Mouse (Mus musculus) forebrain, embryonic 13.5 days (tissue): ENCODE results near the gene Psma7. TPM values are rescaled to one million over a fixed set of nuclear protein-coding genes. Genes with fewer than 3 reads are reported as not detected.

Experiments used
- ATAC-seq: fragments of 200-750 bp; cut with Nextera tagmentation; 2 replicates; pipeline ENCODE4 v1.8.0; 2017
- H3K27ac ChIP-seq: fragments of 300-500 bp; sonication (generic); 2 replicates; pipeline ENCODE4 v1.5.1; 2015; ENCODE audit warnings: inconsistent platforms, mild to moderate bottlenecking, moderate library complexity
- H3K27me3 ChIP-seq: fragments of 300-500 bp; sonication (generic); 2 replicates; pipeline ENCODE4 v1.6.1; 2015; ENCODE audit warnings: mild to moderate bottlenecking, inconsistent platforms
- H3K36me3 ChIP-seq: fragments of 300-500 bp; sonication (generic); 2 replicates; pipeline ENCODE4 v1.6.1; 2015; ENCODE audit warnings: mild to moderate bottlenecking, inconsistent platforms; ENCODE audit not compliant: poor library complexity, severe bottlenecking
- H3K4me1 ChIP-seq: fragments of 300-500 bp; sonication (generic); 2 replicates; pipeline ENCODE4 v1.6.1; 2015; ENCODE audit warnings: inconsistent platforms
- H3K4me2 ChIP-seq: fragments of 300-500 bp; sonication (generic); 2 replicates; pipeline ENCODE4 v1.6.1; 2015; ENCODE audit warnings: inconsistent platforms, mild to moderate bottlenecking, moderate library complexity
- H3K4me3 ChIP-seq: fragments of 300-500 bp; sonication (generic); 2 replicates; pipeline ENCODE4 v1.5.1; 2015; ENCODE audit warnings: mild to moderate bottlenecking, inconsistent platforms
- H3K9ac ChIP-seq: fragments of 300-500 bp; sonication (generic); 2 replicates; pipeline ENCODE4 v1.6.1; 2015; ENCODE audit warnings: mild to moderate bottlenecking, inconsistent platforms
- H3K9me3 ChIP-seq: fragments of 300-500 bp; sonication (generic); replicated peaks from 2 replicates; pipeline ENCODE4 v1.6.1; 2016; ENCODE audit warnings: inconsistent platforms
- WGBS: fragments of 180-500 bp; shearing (Covaris S2); methylation state at CpG from one replicate; pipeline ENCODE4 v1.1.7; 2015; 5-methylcytosine and 5-hydroxymethylcytosine counted together
- polyA plus RNA-seq: library from polyadenylated mRNA; unstranded; fragments of >200 nt; fragmentation: Nextera tagmentation; extraction: Ambion mirVana; gene quantifications from 2 replicates; pipeline ENCODE4 v1.2.1, GENCODE M21; 2015

The Psma7 gene
- polyA plus RNA-seq, 1 experiment from 2014 or later = 737 TPM

GRCm38 (mm10) chr2:180020091-180020661, 22.1 kb downstream of the Psma7 start:
- 70% methylated on average over 7 of the region's 7 CpGs for WGBS
- Histone ChIP-seq H3K4me1 (0 out of 2 replicates have a peak, but pooled peaks cover 8% of the 10 kb centered on the region), H3K4me2 (no peak overlapping the region), H3K36me3 (no peaks in the 10 kb centered on the region), H3K9ac (no peak overlapping the region), H3K4me3 (no peak overlapping the region), H3K27me3 (peaks cover 58% of the 10 kb centered on the region), H3K9me3 (no peaks in the 10 kb centered on the region), H3K27ac (no peak overlapping the region)
- ATAC-seq = no peak

- H3K36me3 ChIP-seq = no peaks in the 10 kb centered on the region
- 86% methylated on average over 9 of the region's 9 CpGs for WGBS
- H3K4me3 ChIP-seq = no peak overlapping the region
- H3K4me1 ChIP-seq = 0 out of 2 replicates have a peak, but pooled peaks cover under 1% of the 10 kb centered on the region
- no peak overlapping the region for H3K9ac ChIP-seq
- H3K27me3 ChIP-seq = peaks cover 55% of the 10 kb centered on the region
- no peaks in the 10 kb centered on the region for H3K9me3 ChIP-seq
- no peak for ATAC-seq
- H3K27ac ChIP-seq = no peak overlapping the region
- no peak overlapping the region for H3K4me2 ChIP-seq
Measured at GRCm38 (mm10) chr2:180018573-180018972, 23.7 kb downstream of the Psma7 start.

GRCm38 (mm10) chr2:180017632-180018031, 24.6 kb downstream of the Psma7 start:
- Histone ChIP-seq H3K27me3 (peaks cover 46% of the 10 kb centered on the region), H3K4me2 (no peak overlapping the region), H3K36me3 (no peaks in the 10 kb centered on the region), H3K27ac (no peak overlapping the region), H3K4me3 (no peak overlapping the region), H3K4me1 (no peaks in the 10 kb centered on the region), H3K9ac (no peak overlapping the region), H3K9me3 (no peaks in the 10 kb centered on the region)
- WGBS = 69% methylated on average over 4 of the region's 4 CpGs
- no peak for ATAC-seq

GRCm38 (mm10) chr2:180013686-180014085, 28.5 kb downstream of the Psma7 start:
- H3K36me3 ChIP-seq = no peaks in the 10 kb centered on the region
- H3K9ac ChIP-seq = no peak overlapping the region
- 92% methylated on average over 7 of the region's 7 CpGs for WGBS
- H3K27me3 ChIP-seq = peaks cover 11% of the 10 kb centered on the region
- H3K4me1 ChIP-seq = no peaks in the 10 kb centered on the region
- ATAC-seq = no peak
- no peak overlapping the region for H3K4me3 ChIP-seq
- H3K27ac ChIP-seq = no peak overlapping the region
- H3K4me2 ChIP-seq = no peak overlapping the region
- H3K9me3 ChIP-seq = no peaks in the 10 kb centered on the region

GRCm38 (mm10) chr2:180011370-180011769, 30.9 kb downstream of the Psma7 start:
- no peak overlapping the region for H3K4me3 ChIP-seq
- H3K9me3 ChIP-seq = no peaks in the 10 kb centered on the region
- no peak for ATAC-seq
- 84% methylated on average over 6 of the region's 6 CpGs for WGBS
- no peak overlapping the region for H3K27ac ChIP-seq
- 0 out of 2 replicates have a peak, but pooled peaks cover 2% of the 10 kb centered on the region for H3K27me3 ChIP-seq
- H3K4me1 ChIP-seq = no peaks in the 10 kb centered on the region
- H3K36me3 ChIP-seq = no peaks in the 10 kb centered on the region
- H3K9ac ChIP-seq = no peak overlapping the region
- no peak overlapping the region for H3K4me2 ChIP-seq

- WGBS = 92% methylated on average over 7 of the region's 7 CpGs
- Histone ChIP-seq H3K4me3 (no peak overlapping the region), H3K27me3 (0 out of 2 replicates have a peak, but pooled peaks cover 5% of the 10 kb centered on the region), H3K9ac (no peak overlapping the region), H3K4me1 (no peaks in the 10 kb centered on the region), H3K27ac (no peak overlapping the region), H3K4me2 (no peak overlapping the region), H3K36me3 (no peaks in the 10 kb centered on the region), H3K9me3 (no peaks in the 10 kb centered on the region)
- ATAC-seq = no peak
Measured at GRCm38 (mm10) chr2:180010686-180011085, 31.5 kb downstream of the Psma7 start.

GRCm38 (mm10) chr2:180006352-180007017, 35.7 kb downstream of the Psma7 start:
- no peak overlapping the region for H3K4me3 ChIP-seq
- no peaks in the 10 kb centered on the region for H3K4me1 ChIP-seq
- H3K4me2 ChIP-seq = no peak overlapping the region
- H3K9me3 ChIP-seq = no peaks in the 10 kb centered on the region
- ATAC-seq = no peak
- H3K36me3 ChIP-seq = no peaks in the 10 kb centered on the region
- H3K27me3 ChIP-seq = 0 out of 2 replicates have a peak, but pooled peaks cover 5% of the 10 kb centered on the region
- no peak overlapping the region for H3K9ac ChIP-seq
- H3K27ac ChIP-seq = no peak overlapping the region
- WGBS = 40% methylated on average over 9 of the region's 9 CpGs

- H3K27me3 ChIP-seq = 0 out of 2 replicates have a peak, but pooled peaks cover 5% of the 10 kb centered on the region
- H3K4me2 ChIP-seq = no peak overlapping the region
- no peak for ATAC-seq
- no peak overlapping the region for H3K4me3 ChIP-seq
- no peaks in the 10 kb centered on the region for H3K36me3 ChIP-seq
- WGBS = 65% methylated on average over 5 of the region's 5 CpGs
- H3K4me1 ChIP-seq = no peaks in the 10 kb centered on the region
- no peak overlapping the region for H3K9ac ChIP-seq
- H3K27ac ChIP-seq = no peak overlapping the region
- no peaks in the 10 kb centered on the region for H3K9me3 ChIP-seq
Measured at GRCm38 (mm10) chr2:180005656-180006351, 36.4 kb downstream of the Psma7 start.

GRCm38 (mm10) chr2:180001635-180002034, 40.6 kb downstream of the Psma7 start:
- Histone ChIP-seq H3K4me2 (no peak overlapping the region), H3K4me1 (no peaks in the 10 kb centered on the region), H3K9ac (no peak overlapping the region), H3K36me3 (no peaks in the 10 kb centered on the region), H3K4me3 (no peak overlapping the region), H3K27ac (no peak overlapping the region), H3K9me3 (no peaks in the 10 kb centered on the region), H3K27me3 (0 out of 2 replicates have a peak, but pooled peaks cover 5% of the 10 kb centered on the region)
- no peak for ATAC-seq
- WGBS = 87% methylated on average over 9 of the region's 9 CpGs

GRCm38 (mm10) chr2:179998431-179998830, 43.8 kb downstream of the Psma7 start:
- Histone ChIP-seq H3K36me3 (no peaks in the 10 kb centered on the region), H3K9me3 (no peaks in the 10 kb centered on the region), H3K4me3 (no peak overlapping the region), H3K9ac (no peak overlapping the region), H3K27ac (no peak overlapping the region), H3K4me1 (no peaks in the 10 kb centered on the region), H3K4me2 (no peak overlapping the region), H3K27me3 (no peaks in the 10 kb centered on the region)
- ATAC-seq = no peak
- WGBS = 80% methylated on average over 4 of the region's 4 CpGs

GRCm38 (mm10) chr2:179993071-179993470, 49.2 kb downstream of the Psma7 start:
- Histone ChIP-seq H3K9ac (no peak overlapping the region), H3K4me1 (no peaks in the 10 kb centered on the region), H3K27me3 (no peaks in the 10 kb centered on the region), H3K4me2 (no peak overlapping the region), H3K36me3 (no peaks in the 10 kb centered on the region), H3K4me3 (no peak overlapping the region), H3K27ac (no peak overlapping the region), H3K9me3 (no peaks in the 10 kb centered on the region)
- ATAC-seq = no peak
- 85% methylated on average over 5 of the region's 5 CpGs for WGBS

- Histone ChIP-seq H3K9ac (no peak overlapping the region), H3K4me3 (no peak overlapping the region), H3K27ac (no peak overlapping the region), H3K4me1 (no peaks in the 10 kb centered on the region), H3K36me3 (no peaks in the 10 kb centered on the region), H3K27me3 (no peaks in the 10 kb centered on the region), H3K9me3 (no peaks in the 10 kb centered on the region), H3K4me2 (no peak overlapping the region)
- 37% methylated on average over 1 of the region's 1 CpGs for WGBS
- no peak for ATAC-seq
Measured at GRCm38 (mm10) chr2:179989098-179989497, 53.1 kb downstream of the Psma7 start.
